Mouse (Mus musculus): ENCODE measurements at regions not wholly inside any gene's neighbourhood (a gene's known extent, or its start where the extent isn't known, plus 50 kb on each side); places are given as distances from the start of the nearest gene placed in this dataset.

GRCm38 (mm10) chrX:99339081-99339876 is 131.8 kb downstream of the Pja1 start:
- no peak for DNase-seq

DNA sequence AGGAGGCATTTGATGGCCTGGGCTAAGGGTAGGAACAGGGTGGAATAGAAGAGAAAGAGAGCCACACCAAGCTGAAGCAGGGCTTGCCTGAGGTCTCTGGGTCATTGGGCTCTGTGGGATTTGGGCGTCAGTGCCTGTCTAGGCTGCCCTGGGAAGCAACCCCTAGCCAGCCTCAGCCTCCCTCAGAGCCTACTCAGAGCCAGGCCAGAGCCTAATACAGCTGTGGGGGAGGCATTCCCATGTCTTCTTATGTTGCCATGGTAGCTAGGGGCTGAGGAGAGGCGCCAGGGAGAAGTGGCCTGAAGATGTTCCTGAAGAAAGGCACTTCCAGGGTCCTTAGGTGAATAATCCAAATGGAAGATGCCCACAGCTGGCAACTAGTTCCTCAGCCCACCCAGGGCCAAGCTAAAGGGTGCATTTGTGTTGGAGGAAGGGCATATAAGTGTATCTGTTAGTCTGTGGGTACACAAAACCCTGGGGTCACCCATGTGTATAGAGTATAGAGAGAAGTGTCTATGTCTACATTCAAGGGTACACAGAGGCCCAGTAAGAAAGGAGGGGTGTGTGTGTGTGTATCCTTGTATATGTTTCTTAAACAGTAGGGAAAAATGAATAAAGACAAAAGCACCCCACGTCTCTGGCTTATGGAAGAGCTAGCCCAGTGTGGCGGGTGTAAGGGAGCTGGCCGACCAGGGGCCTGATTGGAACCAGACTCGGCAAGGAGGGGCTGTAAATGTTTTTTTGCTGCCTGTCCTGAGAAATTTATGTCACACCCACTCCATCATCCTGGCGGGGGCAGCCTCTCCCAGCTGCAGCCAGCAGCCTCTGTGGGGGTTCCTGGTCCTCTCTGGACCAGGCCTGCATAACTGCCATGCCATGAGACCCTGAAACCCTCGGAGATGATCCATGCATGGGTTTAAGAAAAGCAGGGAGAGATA is 134.2 kb downstream of the Pja1 start:
- no peak for DNase-seq

DNA sequence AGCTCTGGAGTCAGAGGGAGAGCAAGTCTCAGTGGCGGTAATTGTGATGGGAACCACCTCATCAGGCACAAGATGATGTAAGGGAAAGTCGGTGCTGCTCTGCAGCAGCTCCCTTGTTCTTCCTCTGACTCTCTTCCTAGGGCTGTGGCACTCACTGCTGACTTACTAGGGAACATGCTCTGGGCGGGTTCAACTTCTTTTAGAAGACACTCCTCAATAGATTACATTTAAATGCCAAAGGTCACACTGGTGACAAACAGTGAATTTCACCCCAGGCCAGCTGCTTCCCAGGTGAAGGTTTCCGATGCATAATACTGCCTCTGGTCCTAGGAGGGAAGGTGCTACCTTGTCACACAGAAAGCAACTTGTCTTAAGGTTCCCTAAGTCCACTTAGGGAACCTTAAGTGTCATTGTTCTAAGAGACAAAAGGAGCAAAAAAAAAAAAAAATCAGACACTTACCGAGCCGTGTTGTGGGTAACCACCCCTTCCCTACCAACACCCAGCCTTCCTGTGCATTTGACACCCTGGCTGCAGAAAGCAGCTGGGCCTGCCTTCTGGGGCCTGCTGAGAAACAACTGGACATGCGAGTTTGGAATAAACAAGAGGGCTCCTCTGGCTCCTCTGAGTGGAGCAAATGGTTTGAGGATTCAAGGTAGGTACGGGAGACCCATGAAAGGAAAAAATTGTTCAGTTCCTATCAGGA is 135.0 kb downstream of the Pja1 start:
- peak; percentile 38 for DNase-seq

DNA sequence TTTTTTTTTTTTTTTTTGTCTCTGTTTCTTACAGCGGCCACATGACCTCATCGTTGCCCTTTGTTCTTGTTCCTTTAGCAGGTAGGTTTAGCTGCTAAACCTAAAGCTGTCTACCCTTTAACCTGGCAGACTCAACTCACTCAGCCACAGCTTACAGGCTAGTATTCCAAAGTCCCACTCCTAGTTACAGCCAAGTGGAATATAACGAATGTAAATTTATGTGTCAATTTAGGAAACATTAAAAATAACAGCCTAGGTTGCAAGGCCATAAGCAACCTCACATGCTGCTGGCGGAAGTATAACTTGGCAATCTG is 138.7 kb downstream of the Pja1 start:
- DNase-seq: peak; percentile 20

- no peak for DNase-seq
Observed at GRCm38 (mm10) chrX:99331764-99332456, 139.2 kb downstream of the Pja1 start.

DNA sequence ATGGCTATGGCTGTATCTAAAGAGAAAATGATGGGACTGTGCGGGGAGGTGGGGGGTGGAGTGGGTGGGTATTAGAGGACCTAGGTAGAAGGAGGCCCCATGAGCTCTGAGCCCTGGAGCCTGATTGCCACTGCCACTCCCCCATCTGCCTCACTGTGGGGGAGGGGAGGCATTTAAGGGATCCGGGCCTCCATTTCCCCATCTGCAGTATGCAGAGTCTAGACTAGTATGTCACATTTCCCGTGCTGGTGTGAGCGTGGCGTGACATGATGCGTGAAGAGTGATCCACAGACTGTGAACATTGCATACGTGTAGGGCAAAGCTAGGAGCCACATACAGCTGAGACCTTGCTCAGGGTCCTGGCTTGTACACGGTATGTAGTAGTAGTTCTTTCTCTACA is 140.7 kb downstream of the Pja1 start:
- no peak for DNase-seq

DNA sequence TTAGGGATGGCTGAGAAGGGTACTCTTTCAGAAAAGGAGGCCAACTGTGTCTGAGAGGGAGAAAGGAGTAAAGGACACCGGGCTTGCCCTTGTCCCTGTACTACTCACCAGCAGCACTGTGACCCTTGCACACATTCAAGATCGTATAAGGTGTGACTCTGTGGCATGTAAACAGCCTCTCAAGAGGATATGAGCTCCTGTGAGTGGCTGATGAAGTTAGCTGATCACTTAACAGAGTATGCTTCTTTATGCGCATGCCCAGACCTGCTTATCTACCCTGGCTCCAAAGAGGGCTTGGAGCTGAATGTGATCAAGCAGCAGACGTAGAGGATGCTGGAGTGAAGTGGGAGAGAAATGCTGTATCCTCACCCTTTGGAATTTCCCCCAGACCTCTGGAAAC is 142.5 kb downstream of the Pja1 start:
- DNase-seq: no peak

DNA sequence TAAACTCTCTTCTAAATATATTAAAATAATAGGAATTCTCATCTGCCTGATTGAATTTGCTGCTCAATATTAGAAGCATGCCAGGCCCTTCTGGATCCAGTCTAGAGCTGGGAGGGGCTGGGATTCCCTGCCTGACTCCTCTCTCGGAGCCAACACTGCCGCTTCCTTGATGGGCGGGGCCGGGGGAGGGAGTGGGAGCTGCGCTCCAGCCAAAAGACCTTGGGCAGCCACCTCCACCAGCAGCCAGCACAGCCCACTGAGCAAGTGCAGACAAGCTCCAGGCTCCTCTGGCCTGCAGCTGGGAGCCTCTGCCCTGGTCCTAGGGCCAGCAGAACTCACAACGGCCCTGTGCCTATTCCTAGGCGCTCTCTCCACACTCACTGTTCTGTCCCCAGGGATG is 144.9 kb downstream of the Pja1 start:
- peak; percentile 41 for DNase-seq

DNA sequence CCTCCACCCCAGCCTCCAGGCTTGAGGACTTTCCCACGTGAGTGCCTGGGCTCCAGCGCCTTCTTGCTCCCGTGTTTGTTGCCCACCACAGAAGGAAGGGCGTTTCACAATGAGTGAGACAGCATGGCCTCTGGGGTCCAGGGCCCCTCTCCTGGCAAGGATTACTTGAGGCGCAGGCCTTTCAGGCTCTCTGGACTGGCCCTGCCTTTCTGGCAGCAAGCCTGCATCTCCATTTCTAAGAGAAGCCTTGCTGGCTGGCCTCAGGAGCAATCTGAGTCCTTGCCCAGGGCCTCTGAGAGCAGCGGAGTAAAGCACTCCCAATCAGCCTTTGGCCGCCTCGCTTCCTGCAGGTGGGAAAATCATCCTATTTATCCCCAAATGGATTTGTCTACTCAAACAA is 145.6 kb downstream of the Pja1 start:
- DNase-seq: peak; percentile 47

DNA sequence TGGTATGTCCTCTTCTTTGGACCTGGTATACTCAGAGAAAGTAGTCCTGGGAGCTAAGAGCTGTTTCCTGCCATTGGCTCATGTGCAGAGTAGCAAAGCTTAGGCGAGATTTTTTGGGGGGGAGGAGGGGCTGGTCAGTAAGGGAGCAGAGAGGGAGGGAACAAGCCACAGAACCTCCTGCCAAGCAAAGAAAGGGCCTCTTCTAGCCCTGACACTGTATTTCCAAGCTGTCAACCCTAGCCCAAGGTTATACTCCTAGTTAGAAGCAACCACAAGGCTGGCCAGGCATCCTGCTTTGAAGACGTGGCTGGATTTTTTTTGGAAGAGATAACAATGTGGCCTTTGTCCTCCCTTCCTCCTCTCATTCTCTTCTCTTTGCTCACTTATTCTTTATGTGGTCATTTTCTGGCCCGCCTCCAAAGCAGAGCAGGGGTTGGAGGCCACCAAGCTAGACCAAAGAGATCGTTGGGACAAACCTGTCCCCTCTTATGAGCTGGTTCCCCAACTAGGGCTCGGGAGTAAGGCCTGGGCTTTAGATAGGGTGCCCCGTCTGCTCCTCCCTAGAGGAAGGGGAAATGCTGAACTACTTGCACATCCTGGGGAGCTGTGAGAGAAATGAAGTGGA is 146.4 kb downstream of the Pja1 start:
- no peak for DNase-seq

- DNase-seq: no peak
Observed at GRCm38 (mm10) chrX:99319791-99320190, 151.3 kb downstream of the Pja1 start.

GRCm38 (mm10) chrX:99319163-99319562 is 151.9 kb downstream of the Pja1 start:
- no peak for DNase-seq

GRCm38 (mm10) chrX:99318141-99318540 is 152.9 kb downstream of the Pja1 start:
- peak; percentile 50 for DNase-seq

GRCm38 (mm10) chrX:99317736-99318135 is 153.3 kb downstream of the Pja1 start:
- no peak for DNase-seq

- peak; percentile 13 for DNase-seq
Observed at GRCm38 (mm10) chrX:99316410-99317056, 154.5 kb downstream of the Pja1 start.

DNA sequence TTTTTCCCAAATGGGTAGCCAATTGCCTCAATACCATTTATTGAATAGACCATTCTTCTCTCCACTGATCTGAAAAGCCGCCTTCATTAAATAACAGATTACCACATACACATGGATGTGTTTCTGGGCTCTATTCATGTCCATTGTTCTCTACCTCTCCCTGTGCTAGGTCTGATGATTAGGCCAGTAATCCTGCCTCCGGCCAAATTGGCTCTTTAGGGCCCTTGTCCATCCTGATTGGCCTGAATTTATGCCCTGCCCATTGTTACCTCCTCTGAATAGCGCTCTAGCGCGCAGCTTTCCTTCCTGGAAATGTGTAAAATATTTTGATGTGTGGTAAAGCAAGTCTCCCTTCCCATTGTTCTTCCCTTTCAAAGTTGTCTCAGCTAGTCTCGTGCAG is 163.2 kb downstream of the Efnb1 start:
- no peak for DNase-seq

DNA sequence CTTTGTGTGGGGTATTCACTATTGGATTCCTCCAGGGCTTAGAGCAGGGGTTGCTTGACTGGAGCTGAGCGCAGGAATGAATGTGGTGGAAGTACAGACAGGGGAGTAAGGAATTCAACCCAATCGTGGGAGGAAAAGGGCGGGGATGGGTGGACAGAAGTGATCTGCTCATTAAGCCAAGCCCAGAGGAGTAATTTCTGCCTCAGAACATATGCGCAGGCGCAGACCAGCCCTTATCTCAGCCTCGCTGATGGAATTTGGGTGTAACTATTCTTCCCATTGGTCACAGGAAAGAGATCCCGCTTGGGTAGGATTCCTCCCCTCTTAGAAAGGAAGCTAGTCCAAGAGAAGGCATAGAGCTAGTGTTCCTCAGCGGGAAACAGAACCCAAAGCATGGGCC is 158.8 kb downstream of the Efnb1 start:
- DNase-seq: peak; percentile 32

GRCm38 (mm10) chrX:99293967-99294366 is 158.0 kb downstream of the Efnb1 start:
- no peak for DNase-seq

- peak; percentile 57 for DNase-seq
Observed at GRCm38 (mm10) chrX:99292758-99293157, 156.8 kb downstream of the Efnb1 start.

DNA sequence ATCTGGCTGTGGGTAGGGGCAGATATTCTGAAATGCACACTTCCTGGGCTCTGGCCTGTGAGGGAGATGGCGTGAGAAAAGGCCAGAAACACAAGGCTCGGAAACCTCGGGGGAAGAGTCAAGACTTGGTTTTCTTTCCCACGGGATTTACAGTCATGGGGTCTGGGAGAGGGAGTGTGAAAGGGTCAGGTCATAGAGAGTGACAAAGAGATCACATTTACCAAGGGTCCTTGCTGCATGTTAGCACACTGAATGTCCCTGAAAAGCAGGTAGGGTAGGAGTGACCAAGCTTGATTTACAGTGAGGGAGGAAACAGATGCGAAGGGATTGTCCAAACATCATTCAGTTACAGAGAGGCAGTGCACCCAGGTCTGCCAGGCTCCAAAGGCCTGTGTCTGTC is 156.0 kb downstream of the Efnb1 start:
- DNase-seq: no peak

GRCm38 (mm10) chrX:99291423-99291963 is 155.6 kb downstream of the Efnb1 start:
- peak; percentile 41 for DNase-seq

GRCm38 (mm10) chrX:99287988-99288387 is 152.1 kb downstream of the Efnb1 start:
- no peak for DNase-seq
